In the genomic region with DNA sequence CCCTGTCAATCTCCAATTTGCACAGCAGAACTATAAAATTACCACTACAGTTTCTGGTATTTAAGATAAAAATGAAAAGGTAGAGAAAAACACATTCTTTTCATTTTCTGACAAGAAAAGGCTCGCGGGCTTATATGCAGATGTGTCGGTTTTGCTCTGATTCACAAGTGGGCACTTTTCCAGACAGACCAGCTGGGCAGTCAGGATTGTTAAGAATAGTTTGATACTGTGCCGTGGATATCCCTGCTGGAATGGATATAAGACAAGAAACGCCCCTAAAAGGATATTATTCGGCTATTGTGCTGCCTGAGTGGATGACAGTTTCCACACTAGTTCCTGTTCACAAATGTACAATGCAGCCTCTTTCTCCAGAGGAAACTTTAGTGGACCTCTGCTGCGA, we compare ENCODE assay signal across 9 mouse cellular contexts.
A peak's percentile ranks its signal among the peaks of the same experiment; 100 is the strongest.
DNase-seq lines count a peak whose midpoint lies in the region; ATAC-seq and TF ChIP-seq lines count a peak whose summit lies in the region.
"Had no signal": no experiment of that assay in that cellular context is flagged by ENCODE, and none has a peak within 500 bp of the region (broad histone marks: within the 10 kb centered on the region; RNA-seq: fewer than 3 reads in every experiment).

No protein-coding gene starts in this region.

- no peaks in the 10 kb centered on the region for H3K27me3 ChIP-seq in heart, embryonic 14.5 days (ENCODE audit: control insufficient read depth, insufficient read depth, low read length)
- H3K27me3 ChIP-seq: liver, embryonic 13.5 days had no signal

- intact Hi-C loops in heart, postnatal 25 days (cut with DNase I) = no loop called here
- intact Hi-C loops in left cerebral cortex, adult 2 months (cut with DNase I) = no loop called here
- intact Hi-C loops in left cerebral cortex, postnatal 14 days (cut with DNase I) = no loop called here
- intact Hi-C loops in heart, postnatal 14 days (cut with DNase I) = no loop called here

- ATAC-seq in heart, embryonic 14.5 days (ENCODE audit: insufficient number of reproducible peaks, insufficient read depth, low FRiP score, low read depth) = no peak

- no peak overlapping the region for H3K4me3 ChIP-seq in heart, embryonic 14.5 days (ENCODE audit: control insufficient read depth in 1 of 2, insufficient read depth in 1 of 2, low read depth in 1 of 2, low read length in 2 of 2)
- H3K4me3 ChIP-seq in left cerebral cortex, adult 2 months = no peak overlapping the region
- H3K4me3 ChIP-seq: liver, embryonic 13.5 days had no signal

- H3K9ac ChIP-seq in heart, embryonic 14.5 days (ENCODE audit: low read length) = no peak overlapping the region
- H3K9ac ChIP-seq: liver, embryonic 13.5 days had no signal

- WGBS in heart, embryonic 14.5 days = 42% methylated on average over 7 of the region's 7 CpGs

- TF ChIP-seq CTCF in left cerebral cortex, adult 2 months (IDR thresholded peaks at IDR 0.05) = no peak

- H3K9me3 ChIP-seq in heart, embryonic 14.5 days (ENCODE audit: control insufficient read depth, low read length) = no peaks in the 10 kb centered on the region
- H3K9me3 ChIP-seq: liver, embryonic 13.5 days had no signal

- peaks cover 6 to 13% of the 10 kb centered on the region in 2 experiments for H3K4me1 ChIP-seq in heart, embryonic 14.5 days (ENCODE audit: control insufficient read depth in 2 of 2, insufficient read depth in 2 of 2, low read length in 2 of 2)
- H3K4me1 ChIP-seq: liver, embryonic 13.5 days had no signal

- H3K27ac ChIP-seq in heart, embryonic 14.5 days (replicated peaks in 1 of 2; ENCODE audit: control insufficient read depth in 1 of 2, insufficient read depth in 1 of 2, low read depth in 2 of 2, low read length in 2 of 2) = 0 out of 4 replicates have a peak overlapping the region, but pooled peaks of 1 of the 2 experiments have one; percentile 14
- peak overlapping the region; percentile 47 for H3K27ac ChIP-seq in left cerebral cortex, adult 2 months
- H3K27ac ChIP-seq: liver, embryonic 13.5 days had no signal

- no peak for DNase-seq in heart, postnatal 25 days (ENCODE audit: low spot score)
- no peak for DNase-seq in left cerebral cortex, adult 2 months (ENCODE audit: extremely low spot score in 1 of 2, low spot score in 2 of 2)
- no peak for DNase-seq in left cerebral cortex, postnatal 14 days (ENCODE audit: low spot score in 2 of 2)
- peak; percentile 57 to 62 for DNase-seq in adrenal gland, postnatal 36 days
- peak; percentile 14 to 40 for DNase-seq in heart, postnatal 14 days
- no peak for DNase-seq in embryo, embryonic 10 days (ENCODE audit: low spot score)
- no peak for DNase-seq in spleen, postnatal 10 days (ENCODE audit: low spot score in 2 of 2)
- DNase-seq: liver, embryonic 13.5 days had no signal

- peak overlapping the region; percentile 14; the same call in 1 of the 2 replicates for H3K4me2 ChIP-seq in heart, embryonic 14.5 days (ENCODE audit: low read length)
- H3K4me2 ChIP-seq: liver, embryonic 13.5 days had no signal

- H3K36me3 ChIP-seq in heart, embryonic 14.5 days (ENCODE audit: control insufficient read depth, insufficient read depth, low read length) = no peaks in the 10 kb centered on the region
- H3K36me3 ChIP-seq: liver, embryonic 13.5 days had no signal

Comparison
In these comparisons a context has a peak if more than half of its experiments do, and no peak if none do; other contexts are left out.
1. DNase-seq: peak in adrenal gland, postnatal 36 days (2 of 2) and heart, postnatal 14 days (2 of 2); none in heart, postnatal 25 days (single experiment), left cerebral cortex, adult 2 months (0 of 2), left cerebral cortex, postnatal 14 days (0 of 2), embryo, embryonic 10 days (single experiment) and spleen, postnatal 10 days (0 of 2).